Comparison of ENCODE assay signal across 19 mouse cellular contexts in the genomic region with DNA sequence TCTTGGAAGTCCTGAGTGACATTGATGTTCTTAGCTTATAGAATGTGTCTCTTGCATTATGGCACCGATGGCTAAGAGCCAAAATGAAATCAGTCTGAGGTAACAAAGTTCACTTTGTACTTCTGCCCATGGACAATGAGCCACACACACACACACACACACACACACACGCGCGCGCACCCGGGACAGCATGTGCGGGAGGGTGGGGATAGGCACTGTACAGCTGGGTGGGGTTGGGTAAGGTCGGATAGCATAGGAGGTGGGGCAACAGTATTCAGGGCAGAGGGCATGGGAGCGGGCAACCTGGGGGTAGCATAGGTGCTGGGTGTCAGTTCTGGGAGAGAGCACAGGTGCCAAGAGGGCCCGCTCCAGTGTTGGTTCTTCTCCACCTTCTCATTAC.
"Had no signal": no experiment of that assay in that cellular context is flagged by ENCODE, and none has a peak within 500 bp of the region (broad histone marks: within the 10 kb centered on the region; RNA-seq: fewer than 3 reads in every experiment).

No protein-coding gene starts in this region.

- H3K27me3 ChIP-seq: kidney, embryonic 15.5 days; limb, embryonic 13.5 days; liver, embryonic 12.5 days; neural tube, embryonic 12.5 days had no signal

- H3K9ac ChIP-seq: kidney, embryonic 15.5 days; limb, embryonic 13.5 days; liver, embryonic 12.5 days; neural tube, embryonic 12.5 days had no signal

- H3K36me3 ChIP-seq: kidney, embryonic 15.5 days; limb, embryonic 13.5 days; liver, embryonic 12.5 days; midbrain, embryonic 10.5 days; neural tube, embryonic 12.5 days had no signal

- H3K9me3 ChIP-seq: kidney, embryonic 15.5 days; limb, embryonic 13.5 days; liver, embryonic 12.5 days; midbrain, embryonic 10.5 days; neural tube, embryonic 12.5 days had no signal

- H3K4me1 ChIP-seq: kidney, embryonic 15.5 days; limb, embryonic 13.5 days; liver, embryonic 12.5 days had no signal

- H3K27ac ChIP-seq: kidney, embryonic 15.5 days; limb, embryonic 13.5 days; liver, embryonic 12.5 days; midbrain, embryonic 10.5 days; neural tube, embryonic 12.5 days had no signal

- H3K4me2 ChIP-seq: kidney, embryonic 15.5 days; limb, embryonic 13.5 days; liver, embryonic 12.5 days; neural tube, embryonic 12.5 days had no signal

- DNase-seq: kidney, adult 2 months; kidney, postnatal 14 days; layer of hippocampus, postnatal 36 days; left cerebral cortex, postnatal 4 days; lung, adult 18-20 months; lung, postnatal 4 days; midbrain, embryonic 14.5 days; retina, postnatal 1 day; right cerebral cortex, postnatal 14 days; thymus, adult 18-20 months; thymus, postnatal 14 days had no signal

- H3K4me3 ChIP-seq: kidney, embryonic 15.5 days; limb, embryonic 13.5 days; liver, embryonic 12.5 days; midbrain, embryonic 10.5 days; myocyte; neural tube, embryonic 12.5 days had no signal

- ATAC-seq: inflammation-experienced regulatory T-cells, adult 6 months; liver, embryonic 12.5 days; lung, postnatal 0 days had no signal
